Mouse (Mus musculus) testis, adult 2 months (tissue): ENCODE results near the gene Cited2.

Experiments used
- CTCF ChIP-seq: fragments of 200-500 bp; IDR thresholded peaks from 2 replicates; pipeline ENCODE4 v1.5.1; 2012; ENCODE audit warnings: low read depth, mild to moderate bottlenecking, inconsistent platforms, low read length, moderate library complexity; ENCODE audit not compliant: control insufficient read depth, insufficient read depth, insufficient replicate concordance
- POLR2A ChIP-seq: fragments of 200-500 bp; IDR thresholded peaks from 2 replicates; pipeline ENCODE4 v1.6.1; 2012; ENCODE audit warnings: low read depth, mild to moderate bottlenecking, inconsistent platforms, low read length, moderate library complexity; ENCODE audit not compliant: control insufficient read depth

DNA sequence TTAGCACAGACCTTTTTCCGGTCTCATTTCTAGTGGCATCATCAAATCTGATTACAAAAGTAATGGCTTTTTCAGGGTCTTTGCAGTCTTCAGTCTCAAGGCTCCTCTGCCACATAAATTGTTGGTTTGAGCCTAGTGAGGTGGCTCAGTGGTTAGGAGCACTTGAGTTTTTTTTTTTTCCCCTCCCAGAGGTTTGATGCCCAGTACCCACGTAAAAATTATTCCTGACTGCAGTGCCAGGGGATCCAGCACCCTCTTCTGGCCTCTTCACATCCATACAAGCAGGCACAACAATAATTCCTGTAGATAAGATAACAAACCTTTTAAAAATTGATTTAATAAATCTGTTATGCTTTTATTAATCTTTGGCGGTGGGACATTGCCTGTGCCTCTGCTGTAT, 51.3 kb downstream of the Cited2 start:
- TF ChIP-seq CTCF (no peak), POLR2A (no peak)
